Mouse (Mus musculus): ENCODE results near the gene Pde11a.

Gene Pde11a

DNA sequence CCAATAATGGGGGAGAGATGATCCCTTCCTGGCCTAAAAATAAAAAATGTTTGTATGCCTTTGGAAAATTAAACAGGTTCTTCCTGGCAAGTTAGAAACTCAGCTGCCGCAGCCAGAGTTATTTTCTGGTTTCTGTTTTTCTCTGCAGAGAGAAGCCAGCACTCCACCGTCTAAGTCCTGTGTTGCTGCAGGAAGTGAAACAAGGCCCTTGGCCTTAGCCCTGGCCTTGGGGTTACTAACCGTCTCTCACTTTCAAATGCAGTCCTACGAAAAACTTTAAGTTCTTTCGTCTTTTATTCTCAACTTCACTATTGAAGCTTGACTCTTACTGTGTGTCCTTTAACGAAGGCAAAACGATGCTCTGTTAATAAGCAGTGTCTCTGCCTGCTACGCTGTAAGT lies 289.0 kb downstream of the Pde11a start:
- no peak for DNase-seq

DNA sequence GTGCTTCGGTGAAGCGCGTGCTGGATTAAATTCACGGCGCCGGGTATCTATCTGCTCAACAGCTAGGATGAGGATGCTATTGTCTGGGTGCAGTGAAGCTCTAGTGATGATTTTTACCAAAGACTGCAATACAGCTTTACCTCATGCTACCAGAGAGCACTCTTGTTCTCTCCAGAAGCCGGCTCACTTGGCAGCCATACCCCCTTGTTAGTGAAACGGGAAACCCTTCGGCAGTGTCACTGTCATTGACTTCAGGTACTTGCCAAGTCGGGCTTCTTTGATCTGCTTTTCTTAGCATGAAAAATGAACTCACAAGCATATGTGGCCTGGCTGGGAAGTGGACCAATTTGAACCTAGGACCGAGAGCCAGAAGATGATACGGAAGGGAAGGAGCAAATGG lies 290.8 kb downstream of the Pde11a start:
- no peak for DNase-seq

DNA sequence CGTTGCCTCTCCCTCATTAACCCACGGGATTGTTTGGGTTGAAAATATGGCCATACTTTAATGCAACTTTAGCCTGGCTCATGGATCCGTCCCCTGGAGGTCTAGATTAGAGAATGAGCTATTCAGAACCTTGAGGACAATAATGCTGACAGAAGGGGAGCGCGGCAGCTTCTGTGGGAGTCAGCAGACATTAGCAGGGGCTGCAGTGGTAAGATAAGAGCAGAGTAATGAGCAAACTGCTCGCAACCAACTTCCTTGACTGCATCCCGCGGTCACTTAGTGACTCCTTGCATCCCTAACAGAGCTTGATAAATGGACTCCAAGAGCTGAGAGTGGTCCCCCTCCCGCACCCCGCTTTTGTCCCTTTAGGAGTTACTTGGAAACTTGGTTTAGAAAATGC lies 296.4 kb downstream of the Pde11a start:
- no peak for DNase-seq

DNA sequence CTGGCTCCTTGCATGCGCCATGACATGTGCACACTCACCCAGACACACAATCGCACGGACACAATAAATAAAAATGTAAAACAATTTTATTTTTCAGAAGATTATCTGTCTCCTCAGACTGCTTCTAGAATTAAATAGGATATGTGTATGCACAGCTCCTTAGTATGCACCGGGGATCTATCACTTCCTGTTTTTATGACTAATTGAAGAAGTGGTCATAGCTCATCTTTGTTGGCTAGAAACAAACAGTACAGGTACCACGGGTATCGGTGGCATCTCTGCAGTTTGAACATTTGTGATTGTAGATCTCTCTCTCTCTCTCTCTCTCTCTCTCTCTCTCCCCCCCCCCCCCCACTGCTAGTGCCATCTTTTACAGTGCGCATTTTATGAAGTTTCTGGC lies 298.5 kb downstream of the Pde11a start:
- no peak for DNase-seq

DNA sequence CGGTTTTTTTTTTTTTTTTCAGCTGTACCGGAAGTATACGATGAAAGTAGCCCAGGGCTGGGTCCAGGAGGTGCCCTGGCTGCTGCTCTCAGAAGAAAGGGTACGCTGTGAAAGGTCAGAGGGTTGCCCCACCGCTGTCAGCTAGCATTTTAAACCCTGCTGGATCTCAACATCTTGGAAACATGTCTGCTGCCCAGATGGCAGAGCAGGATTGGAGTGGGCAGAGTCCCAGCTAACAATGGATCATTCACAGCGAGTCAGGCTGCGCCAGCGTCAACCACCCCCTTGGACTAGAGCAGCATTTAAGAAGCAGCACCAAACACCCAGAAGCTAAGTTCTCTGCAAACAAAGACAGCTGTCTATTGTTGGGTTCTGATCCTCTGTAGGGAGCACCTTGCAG lies 308.5 kb downstream of the Pde11a start:
- no peak for DNase-seq

DNA sequence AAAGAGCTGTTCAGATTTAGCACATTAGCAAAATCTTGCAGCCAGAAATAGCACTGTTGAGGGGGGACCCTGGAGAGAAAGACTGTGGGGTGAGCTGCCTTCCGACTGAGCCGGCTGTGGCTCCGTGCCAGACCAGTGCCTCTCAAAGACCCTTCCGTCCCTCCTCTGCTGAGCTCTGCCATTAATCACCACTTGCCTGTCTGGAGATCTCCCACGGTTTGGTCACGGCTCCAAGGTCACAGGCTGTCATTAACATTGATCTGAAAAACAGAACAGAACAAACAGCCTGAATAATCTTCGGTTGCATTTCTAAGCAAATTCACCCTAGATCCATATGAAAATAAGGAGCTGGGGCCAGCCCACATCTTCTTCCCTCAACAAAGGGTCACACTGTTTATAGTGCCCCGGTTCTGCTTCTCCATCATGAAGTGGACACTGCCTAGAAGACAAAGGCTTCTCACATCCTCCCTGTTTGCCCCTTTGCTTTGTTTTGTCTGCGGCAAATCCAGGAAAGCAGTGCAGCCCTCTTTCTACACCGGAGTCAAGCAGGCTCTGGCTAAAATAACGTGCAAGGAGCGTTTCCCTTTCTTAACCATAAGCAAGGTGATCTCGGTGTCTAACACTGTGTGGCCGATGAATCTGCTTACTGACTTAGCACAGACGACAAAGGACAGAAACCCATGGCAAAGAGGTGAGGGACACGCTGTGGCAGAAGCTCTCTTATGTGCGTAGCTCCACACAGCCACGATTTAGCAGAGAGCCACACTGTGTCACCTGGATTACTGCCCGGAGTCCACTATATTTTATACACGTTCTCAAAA lies 309.3 kb downstream of the Pde11a start:
- DNase-seq, result peak; percentile 67

DNA sequence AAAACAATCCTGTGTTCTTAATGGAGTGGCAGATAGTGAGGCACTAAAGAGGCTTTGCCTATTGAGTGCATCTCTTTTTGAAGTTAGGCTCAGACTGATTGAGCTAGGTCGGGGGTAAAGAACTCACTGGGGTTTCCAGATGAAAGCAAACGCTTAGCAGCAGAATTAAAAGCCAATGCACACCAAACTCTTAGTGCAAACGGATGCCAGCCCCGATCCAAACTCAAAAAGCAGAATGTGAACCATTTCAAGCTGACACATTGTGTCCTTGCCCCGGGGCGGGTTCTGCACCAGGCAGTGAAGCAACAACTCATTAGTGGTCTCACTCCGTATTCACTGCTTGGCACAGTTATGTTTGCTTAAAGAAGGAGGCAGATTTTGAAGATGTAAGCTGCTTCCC lies 321.7 kb downstream of the Pde11a start:
- no peak for DNase-seq

DNA sequence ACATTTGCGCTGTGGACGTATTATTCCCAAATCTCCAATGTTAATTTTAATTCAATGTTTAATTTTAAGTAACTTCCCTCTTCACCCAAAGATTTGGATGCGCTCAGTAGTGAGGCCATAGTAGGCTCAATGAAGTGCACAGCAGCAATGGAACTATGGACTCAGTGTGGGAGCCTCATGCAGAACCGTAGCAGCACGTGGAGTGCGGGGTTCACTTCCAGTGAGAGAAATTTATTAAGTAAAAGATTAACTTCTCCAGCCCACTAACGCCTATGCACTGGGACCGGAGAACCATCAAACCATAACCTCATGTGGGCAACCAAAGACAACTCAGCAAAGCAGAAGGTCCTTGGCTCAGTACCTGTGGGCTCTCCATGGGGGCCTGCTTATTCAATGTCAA lies 322.4 kb downstream of the Pde11a start:
- peak; percentile 52 for DNase-seq

DNA sequence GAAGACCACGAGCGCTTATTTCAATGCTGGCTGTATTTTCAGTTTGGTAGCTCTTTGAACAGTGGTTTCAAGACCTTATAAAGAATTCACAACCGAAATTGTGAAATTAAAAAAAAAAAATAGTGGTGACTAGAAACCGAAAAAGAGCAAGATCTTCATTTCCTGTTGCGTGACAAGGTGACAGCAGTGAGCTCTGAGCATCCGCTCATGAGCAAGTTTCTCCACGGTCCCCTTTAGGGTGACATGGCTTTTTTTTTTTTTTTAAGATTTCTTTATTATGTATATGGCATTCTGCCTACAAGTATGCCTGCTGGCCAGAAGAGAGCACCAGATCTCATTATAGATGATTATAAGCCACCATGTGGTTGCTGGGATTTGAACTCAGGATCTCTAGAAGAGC lies 323.1 kb downstream of the Pde11a start:
- no peak for DNase-seq

DNA sequence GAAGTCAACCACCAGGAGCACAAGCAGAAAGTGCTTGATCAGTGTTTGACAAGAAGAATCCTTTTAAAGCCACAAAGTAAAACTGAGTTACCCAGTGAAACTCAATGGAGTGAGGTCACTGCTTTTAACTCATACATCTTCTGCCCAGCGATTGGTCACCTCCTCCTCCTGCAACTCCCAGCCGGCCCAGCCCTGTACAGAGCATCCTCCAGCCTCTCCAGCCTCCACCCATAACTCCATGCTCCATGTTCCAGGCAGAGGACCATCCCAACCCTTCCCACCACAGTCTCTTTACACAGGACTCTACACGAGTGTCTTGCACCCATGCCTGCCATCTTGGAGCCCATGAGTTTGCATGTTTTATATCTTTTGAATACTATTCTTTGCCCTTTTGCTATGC lies 323.9 kb downstream of the Pde11a start:
- no peak for DNase-seq

DNA sequence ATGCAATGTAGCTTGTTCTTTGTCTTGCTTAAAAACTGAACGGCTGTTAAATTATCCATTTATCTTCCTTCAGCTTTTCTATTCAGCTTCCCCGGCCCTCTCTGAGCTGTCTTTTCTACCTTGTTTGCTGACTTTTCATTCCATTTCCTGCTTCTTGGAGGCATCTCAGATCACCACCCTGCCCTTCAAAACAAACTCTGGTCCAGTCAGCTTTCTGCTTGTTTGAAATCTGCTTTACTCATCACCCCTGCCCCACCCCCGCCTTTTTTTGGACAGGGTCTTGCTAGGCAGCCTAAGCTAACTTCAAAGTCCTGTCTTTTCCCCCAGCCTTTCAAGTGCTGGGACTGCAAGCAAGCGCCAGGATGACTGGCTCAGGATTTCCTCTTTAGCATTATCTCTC lies 332.4 kb downstream of the Pde11a start:
- DNase-seq, result no peak

DNA sequence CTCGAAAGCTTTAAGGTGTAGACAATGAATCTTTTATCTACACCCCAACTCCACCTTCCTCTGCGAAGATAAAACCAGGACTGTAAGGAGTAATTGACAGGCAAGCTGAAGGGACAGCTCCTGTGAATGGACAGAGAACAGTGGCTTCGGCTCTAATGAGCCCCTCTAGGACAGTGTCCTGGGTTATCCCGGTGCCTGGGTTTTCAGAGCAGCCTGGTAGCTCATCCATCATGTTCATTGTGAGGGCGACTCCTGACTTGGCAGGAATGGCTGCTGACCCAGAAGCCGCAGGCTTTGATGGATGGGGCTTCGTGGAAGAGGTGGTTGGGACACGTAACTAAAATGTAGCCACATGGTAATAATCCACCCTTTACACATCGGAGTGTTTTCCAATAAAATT lies 335.7 kb downstream of the Pde11a start:
- DNase-seq, result no peak

DNA sequence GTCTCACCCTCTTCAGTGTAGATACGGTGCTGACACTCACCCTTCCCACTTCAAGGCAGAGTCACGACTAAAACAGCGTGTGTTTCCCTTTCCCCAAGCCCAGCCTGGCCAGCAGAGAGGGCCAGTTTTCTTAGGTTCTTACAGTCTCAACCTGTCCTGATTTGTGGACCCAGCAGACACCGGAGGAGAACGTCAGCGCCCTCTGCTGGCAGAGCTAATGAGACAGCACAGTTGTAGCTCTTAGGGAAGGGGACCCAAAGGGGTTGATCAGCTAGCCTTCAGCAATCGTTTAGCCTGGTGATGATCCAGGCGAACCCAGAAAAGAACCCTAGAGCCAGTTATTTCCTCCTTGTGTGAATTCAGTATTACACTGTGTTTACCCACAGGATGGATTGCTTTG lies 337.2 kb downstream of the Pde11a start:
- peak; percentile 87 for DNase-seq

DNA sequence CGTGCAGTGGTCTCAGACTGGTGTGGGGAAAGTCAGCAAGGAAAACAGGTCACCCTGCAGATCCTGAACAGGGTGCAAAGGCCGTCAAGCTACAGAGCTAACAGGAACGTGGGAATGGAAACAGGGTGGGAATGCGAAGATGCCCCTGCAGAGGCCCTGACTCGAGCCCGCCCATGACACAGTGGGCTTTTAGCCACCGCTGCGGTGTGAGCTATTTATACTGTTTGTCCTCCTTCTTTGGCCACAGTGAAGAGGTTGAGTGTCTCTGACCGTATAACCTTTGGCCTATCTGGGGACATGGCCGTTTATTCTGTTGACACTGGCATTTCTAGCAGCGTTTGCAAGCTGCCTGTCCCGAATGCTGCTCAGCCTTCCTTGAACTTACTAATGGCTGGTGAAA lies 338.9 kb downstream of the Pde11a start:
- DNase-seq, result peak; percentile 42

DNA sequence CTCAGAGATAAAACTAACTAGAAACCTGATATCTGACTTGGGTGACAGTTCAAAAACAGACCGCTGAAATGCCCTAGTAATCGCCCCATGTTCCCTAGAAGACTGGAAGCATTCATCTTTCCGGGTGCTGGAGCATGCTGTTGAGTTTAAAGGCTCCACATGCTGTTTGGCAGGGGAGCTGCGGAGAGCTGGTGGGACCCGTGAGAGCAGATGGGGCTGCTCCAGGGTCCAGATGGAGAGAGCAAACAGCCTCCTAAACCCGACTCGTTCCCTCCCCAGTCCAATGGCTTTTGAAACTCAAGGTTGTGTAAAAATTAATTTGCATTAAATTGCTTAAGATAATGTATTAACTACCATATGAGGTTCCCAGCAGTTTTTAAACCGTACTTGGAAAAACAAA lies 339.9 kb downstream of the Pde11a start:
- peak; percentile 49 for DNase-seq

DNA sequence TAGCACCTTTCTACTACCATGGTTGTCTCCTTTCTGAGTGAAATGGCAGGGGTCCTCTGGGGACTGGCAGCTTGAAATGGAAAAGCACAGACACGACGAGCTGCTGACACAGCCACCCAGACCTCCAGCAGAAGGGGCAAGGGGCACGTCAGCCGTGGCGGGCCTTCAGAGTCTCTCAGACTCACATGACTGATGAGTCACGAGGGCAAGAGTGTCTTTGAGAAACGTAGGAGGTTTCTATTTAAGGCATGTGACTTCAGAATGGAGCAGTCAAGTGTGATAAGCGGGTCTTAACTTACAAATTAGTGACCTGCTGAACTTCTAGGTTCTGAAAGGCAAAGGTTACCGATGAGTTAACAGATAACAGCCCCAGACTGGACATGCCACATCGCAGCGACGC lies 340.8 kb downstream of the Pde11a start:
- peak; percentile 72 for DNase-seq

DNA sequence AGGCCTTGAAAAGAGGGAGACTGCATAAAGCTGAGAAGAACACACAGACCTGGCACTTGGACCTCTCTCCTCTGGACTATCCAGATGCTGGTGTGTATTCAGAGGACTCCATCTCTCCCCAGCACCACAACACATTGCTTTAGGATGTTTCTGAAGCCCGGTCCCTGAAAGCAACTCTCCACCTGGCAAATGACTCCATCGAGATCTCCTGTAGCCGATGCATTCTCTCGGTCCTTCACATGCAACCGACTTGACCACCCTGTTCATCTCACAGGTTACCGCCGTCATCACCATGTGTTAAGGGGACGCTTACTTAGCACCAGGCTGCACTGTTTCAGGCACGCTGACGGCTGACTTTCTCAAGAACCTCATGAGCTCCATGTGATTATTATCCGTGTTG lies 343.7 kb downstream of the Pde11a start:
- DNase-seq, result no peak

DNA sequence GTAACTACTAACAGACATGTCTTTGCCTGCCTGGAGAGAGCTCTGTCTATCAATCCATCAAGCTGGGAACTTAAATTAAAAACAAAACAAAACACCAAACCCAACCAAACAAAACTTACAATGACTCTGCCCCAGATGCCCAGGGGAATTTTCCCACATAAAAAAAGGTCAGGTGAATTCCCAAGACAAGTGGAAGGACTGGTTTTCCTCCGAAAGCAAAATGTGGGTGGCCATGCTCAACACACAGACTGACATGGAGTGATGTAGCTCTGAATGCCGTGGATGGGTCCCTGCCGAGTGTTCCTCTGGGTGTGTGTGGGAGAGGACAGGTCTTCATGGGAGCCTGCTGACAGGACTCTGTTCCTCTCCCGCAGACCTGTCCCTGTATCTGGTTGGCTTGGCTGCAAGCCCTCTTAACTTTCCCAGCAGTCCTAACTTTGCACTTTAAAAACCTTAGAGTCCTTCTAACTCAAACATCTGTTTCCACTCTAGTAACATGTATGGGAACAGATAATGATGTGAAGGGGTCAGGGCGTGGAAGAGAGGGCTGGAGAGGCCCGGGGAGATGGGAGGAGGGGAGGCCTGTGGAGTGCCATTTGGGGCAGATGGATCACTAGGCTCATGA lies 346.9 kb downstream of the Pde11a start:
- no peak for DNase-seq

DNA sequence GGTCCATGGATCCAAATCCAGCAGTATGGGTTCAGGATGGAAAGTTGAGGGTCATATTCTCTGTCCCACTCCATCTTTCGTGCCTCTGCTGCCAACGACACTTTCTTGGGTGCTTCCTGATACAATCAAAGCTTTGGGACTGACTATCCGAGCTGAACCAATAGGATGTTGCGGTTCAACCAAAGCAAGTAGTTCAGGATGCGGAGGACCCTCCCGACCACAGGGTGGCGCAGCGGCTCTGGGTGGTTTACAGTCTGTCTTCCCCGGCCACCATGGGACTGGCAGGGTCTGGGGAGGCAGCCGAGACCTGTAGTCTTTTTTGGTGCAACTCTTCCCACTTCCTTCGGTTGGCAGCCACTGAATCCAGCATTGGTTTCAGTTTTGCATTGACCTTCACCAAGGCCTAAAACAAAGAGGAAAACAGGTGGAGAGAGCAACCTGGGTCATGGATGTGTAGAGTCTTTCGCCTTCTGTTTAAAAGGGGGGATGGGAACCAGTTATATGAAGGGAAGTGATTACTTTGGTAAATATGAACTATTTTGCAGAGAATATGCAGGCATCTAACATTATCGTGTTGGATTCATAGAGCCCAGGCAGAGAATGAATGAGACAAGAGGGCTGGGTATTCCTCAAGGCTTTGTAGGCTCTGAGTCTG lies 347.6 kb downstream of the Pde11a start:
- DNase-seq, result peak; percentile 82

DNA sequence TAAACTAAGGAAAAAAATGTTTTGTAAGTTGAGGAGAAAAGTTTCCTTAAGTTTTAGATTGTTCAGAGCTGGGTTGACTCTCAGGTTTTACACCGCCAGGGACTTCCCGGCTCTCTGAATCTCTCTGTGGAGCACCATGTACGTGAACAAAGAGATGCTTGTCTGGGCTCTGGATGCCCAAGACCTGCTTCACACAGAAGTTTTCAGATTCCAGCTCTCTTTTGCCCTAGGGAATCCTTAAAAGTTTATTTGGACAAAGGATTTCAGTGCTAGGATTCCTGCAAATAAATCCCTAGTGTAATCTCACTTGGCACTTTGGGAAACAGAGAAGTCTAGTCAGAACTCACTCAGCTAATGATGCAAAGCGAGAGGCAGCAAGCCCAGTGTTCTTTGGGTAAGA lies 348.9 kb downstream of the Pde11a start:
- DNase-seq, result no peak

DNA sequence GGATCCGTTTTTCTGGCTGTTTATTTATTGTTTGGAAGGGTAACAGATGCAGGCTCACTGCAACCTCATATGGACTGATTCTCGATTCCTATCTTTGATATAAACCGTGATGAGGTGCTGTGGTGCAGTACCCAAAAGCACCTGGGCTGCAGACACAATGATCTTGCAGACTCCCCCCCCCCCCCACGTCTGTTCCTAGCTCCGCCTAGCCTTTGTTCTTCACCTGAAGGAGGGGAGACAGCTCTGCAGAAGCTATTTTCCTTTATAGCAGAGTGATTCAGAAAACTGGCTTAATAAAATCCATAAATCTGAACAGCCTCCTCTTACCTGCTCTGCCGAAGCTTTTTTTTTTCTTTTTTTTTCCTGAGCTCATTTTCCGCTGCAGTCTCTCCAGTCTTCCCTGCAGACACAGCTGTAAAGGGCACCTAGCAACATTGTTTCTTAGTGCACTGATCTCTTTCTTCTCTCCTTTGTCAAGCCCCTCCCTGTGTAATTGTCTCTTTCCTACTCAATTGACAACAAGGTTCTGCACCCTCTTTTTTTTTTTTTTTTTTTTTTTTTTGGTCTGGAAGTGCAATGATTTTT lies 349.7 kb downstream of the Pde11a start:
- no peak for DNase-seq

DNA sequence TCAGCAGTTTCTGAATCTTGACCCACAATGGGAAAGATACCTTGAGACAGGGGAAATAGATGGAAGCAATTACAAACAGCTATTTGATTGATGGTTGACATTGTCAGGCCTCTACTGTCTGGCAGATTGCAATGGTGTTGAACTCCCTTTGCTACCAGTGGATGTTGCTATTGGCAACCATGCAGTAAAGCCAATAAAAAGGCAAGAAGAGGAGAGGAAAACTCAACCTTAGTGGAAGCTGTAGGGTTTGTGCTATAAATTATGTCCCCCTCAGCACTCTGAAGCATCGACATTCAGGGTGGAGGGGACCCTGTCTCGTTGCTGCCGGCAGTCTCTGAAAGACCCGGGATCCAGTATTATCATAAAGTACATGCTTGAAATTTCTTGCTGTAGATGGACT lies 350.2 kb downstream of the Pde11a start:
- DNase-seq, result no peak

DNA sequence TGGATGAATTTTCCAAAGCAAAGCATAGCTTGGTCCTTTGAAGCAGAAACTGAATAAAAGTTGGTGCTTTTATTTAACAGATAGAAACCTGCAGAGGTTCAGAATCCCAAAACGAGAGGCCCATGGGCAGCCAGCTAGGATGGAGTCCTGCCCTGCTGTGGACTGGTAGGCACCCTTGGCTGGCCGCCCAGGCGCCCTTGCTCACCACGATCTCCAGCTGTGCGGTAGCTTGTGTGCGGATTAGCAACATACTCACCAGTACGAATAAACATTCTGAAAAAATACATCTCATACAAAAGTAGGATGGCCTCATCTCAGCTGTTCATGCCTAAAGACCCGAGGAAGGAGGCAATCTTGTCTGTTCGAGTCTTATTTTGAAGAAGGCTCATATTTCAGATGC lies 350.8 kb downstream of the Pde11a start:
- DNase-seq, result peak; percentile 36

DNA sequence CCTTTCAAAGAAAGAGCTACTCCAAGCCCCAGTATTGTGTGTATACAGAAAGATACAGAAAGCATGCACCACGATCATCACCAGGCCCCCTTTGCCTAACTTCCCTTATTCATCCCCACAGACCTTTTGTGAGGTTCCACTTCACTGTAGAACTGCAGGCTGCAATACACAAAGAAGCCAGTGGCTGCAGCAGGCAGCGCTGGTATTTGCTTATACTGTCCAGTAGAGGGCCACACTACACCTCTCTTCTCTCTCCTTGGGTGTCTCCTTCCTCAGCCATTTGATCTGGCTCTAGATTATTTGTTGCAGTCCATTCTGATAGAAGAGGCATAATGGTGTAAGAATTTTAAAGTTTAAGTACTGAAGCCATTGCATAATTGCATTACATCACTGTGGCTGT lies 353.4 kb downstream of the Pde11a start:
- peak; percentile 77 for DNase-seq

All from kidney, postnatal 10 days (tissue).